Mouse (Mus musculus) inflammation-experienced regulatory T-cells, adult 6 months (primary cell): ENCODE results near the gene Zfp541. TPM values are rescaled to one million over a fixed set of nuclear protein-coding genes. Genes with fewer than 3 reads are reported as not detected.

Source experiments
- ATAC-seq: one replicate; pipeline ENCODE4 v1.8.0; 2017
- polyA plus RNA-seq, 3 experiments: library from polyadenylated mRNA; unstranded; fragments of 100-300 nt; shearing (Covaris generic); gene quantifications; one replicate each; pipeline ENCODE4 v1.2.1; 2017

Zfp541 gene
- polyA plus RNA-seq, 3 experiments from 2014 or later = 0.07 TPM; not detected in 2

- no peak for ATAC-seq
These were observed 17.1 kb upstream of the Zfp541 start for GRCm38 (mm10) chr7:16044531-16044930.

- no peak for ATAC-seq
These were observed 16.1 kb upstream of the Zfp541 start for GRCm38 (mm10) chr7:16045538-16045937.

- ATAC-seq = peak; percentile 70
These were observed 15.5 kb upstream of the Zfp541 start for GRCm38 (mm10) chr7:16046101-16046480.

- ATAC-seq = peak; percentile 18
These were observed 14.9 kb upstream of the Zfp541 start for GRCm38 (mm10) chr7:16046481-16047337.

- peak; percentile 15 for ATAC-seq
These were observed 14.1 kb upstream of the Zfp541 start, which contains the start of gene Bicra for GRCm38 (mm10) chr7:16047338-16048146. Gene Bicra, minus strand, starts transcription at chr7:16047921.

GRCm38 (mm10) chr7:16048164-16048564 lies 13.4 kb upstream of the Zfp541 start:
- ATAC-seq = peak; percentile 71

GRCm38 (mm10) chr7:16048675-16049575 lies 12.7 kb upstream of the Zfp541 start:
- no peak for ATAC-seq

GRCm38 (mm10) chr7:16049576-16049915 lies 12.1 kb upstream of the Zfp541 start:
- ATAC-seq = no peak

GRCm38 (mm10) chr7:16050600-16050999 lies 11.0 kb upstream of the Zfp541 start:
- ATAC-seq = no peak

- peak; percentile 36 for ATAC-seq
These were observed 9.6 kb upstream of the Zfp541 start for GRCm38 (mm10) chr7:16051883-16052595.

- ATAC-seq = peak; percentile 47
These were observed 8.9 kb upstream of the Zfp541 start for GRCm38 (mm10) chr7:16052684-16053083.

- ATAC-seq = peak; percentile 12
These were observed 8.5 kb upstream of the Zfp541 start for GRCm38 (mm10) chr7:16053105-16053504.

GRCm38 (mm10) chr7:16054966-16055365 lies 6.6 kb upstream of the Zfp541 start:
- no peak for ATAC-seq

- ATAC-seq = no peak
These were observed 5.9 kb upstream of the Zfp541 start for GRCm38 (mm10) chr7:16055665-16056064.

- ATAC-seq = no peak
These were observed 5.0 kb upstream of the Zfp541 start for GRCm38 (mm10) chr7:16056459-16057135.

GRCm38 (mm10) chr7:16057136-16057534 lies 4.5 kb upstream of the Zfp541 start:
- peak; percentile 79 for ATAC-seq

- no peak for ATAC-seq
These were observed 446 bp downstream of the Zfp541 start for GRCm38 (mm10) chr7:16062099-16062420.

- ATAC-seq = no peak
These were observed 1.9 kb downstream of the Zfp541 start for GRCm38 (mm10) chr7:16063490-16063889.

- ATAC-seq = no peak
These were observed 9.2 kb downstream of the Zfp541 start for GRCm38 (mm10) chr7:16070846-16071245.

- ATAC-seq = no peak
These were observed 10.3 kb downstream of the Zfp541 start for GRCm38 (mm10) chr7:16071906-16072305.

- ATAC-seq = no peak
These were observed 18.3 kb downstream of the Zfp541 start for GRCm38 (mm10) chr7:16079947-16080346.
